Mouse (Mus musculus): ENCODE results near the gene Iqcj. TPM values are rescaled to one million over a fixed set of nuclear protein-coding genes. Genes with fewer than 3 reads are reported as not detected.
"Not testable (repeated sequence)": the region's sequence is repeated elsewhere in the genome, so short reads cannot be mapped to it uniquely, and the experiment has no call there.

Iqcj gene
- polyA plus RNA-seq, 1 experiment = not detected

- Histone ChIP-seq H3K27ac (ENCODE audit: insufficient read depth, low read depth, low read length) (no peak overlapping the region), H3K36me3 (ENCODE audit: control insufficient read depth, insufficient read depth, low read length) (no peaks in the 10 kb centered on the region), H3K4me1 (ENCODE audit: control insufficient read depth, insufficient read depth, insufficient read length, low read length) (no peaks in the 10 kb centered on the region), H3K4me3 (ENCODE audit: low read depth, low read length) (no peak overlapping the region), H3K27me3 (ENCODE audit: control insufficient read depth, insufficient read depth, low read length) (no peaks in the 10 kb centered on the region)
- WGBS = 72% methylated on average over 9 of the region's 9 CpGs
- TF ChIP-seq CTCF (IDR thresholded peaks at IDR 0.05; ENCODE audit: extremely low read depth, insufficient read length, insufficient replicate concordance, low read depth, low read length) (no peak), POLR2A (IDR thresholded peaks at IDR 0.05; ENCODE audit: low read depth, low read length) (no peak)
Observed at GRCm38 (mm10) chr3:68071395-68072386, 179.7 kb downstream of the Iqcj start.

GRCm38 (mm10) chr3:68077406-68077805 lies 185.4 kb downstream of the Iqcj start:
- H3K4me3 ChIP-seq (ENCODE audit: low read depth, low read length) = no peak overlapping the region
- no peaks in the 10 kb centered on the region for H3K27me3 ChIP-seq (ENCODE audit: control insufficient read depth, insufficient read depth, low read length)
- H3K27ac ChIP-seq (ENCODE audit: insufficient read depth, low read depth, low read length) = no peak overlapping the region
- WGBS = 68% methylated on average over 4 of the region's 4 CpGs
- H3K36me3 ChIP-seq (ENCODE audit: control insufficient read depth, insufficient read depth, low read length) = no peaks in the 10 kb centered on the region
- no peaks in the 10 kb centered on the region for H3K4me1 ChIP-seq (ENCODE audit: control insufficient read depth, insufficient read depth, insufficient read length, low read length)
- TF ChIP-seq CTCF (IDR thresholded peaks at IDR 0.05; ENCODE audit: extremely low read depth, insufficient read length, insufficient replicate concordance, low read depth, low read length) (no peak), POLR2A (IDR thresholded peaks at IDR 0.05; ENCODE audit: low read depth, low read length) (no peak)

GRCm38 (mm10) chr3:68085024-68085423 lies 193.0 kb downstream of the Iqcj start:
- Histone ChIP-seq H3K27ac (ENCODE audit: insufficient read depth, low read depth, low read length) (no peak overlapping the region), H3K4me1 (ENCODE audit: control insufficient read depth, insufficient read depth, insufficient read length, low read length) (no peaks in the 10 kb centered on the region), H3K36me3 (ENCODE audit: control insufficient read depth, insufficient read depth, low read length) (no peaks in the 10 kb centered on the region), H3K4me3 (ENCODE audit: low read depth, low read length) (no peak overlapping the region), H3K27me3 (ENCODE audit: control insufficient read depth, insufficient read depth, low read length) (no peaks in the 10 kb centered on the region)
- TF ChIP-seq POLR2A (IDR thresholded peaks at IDR 0.05; ENCODE audit: low read depth, low read length) (no peak), CTCF (IDR thresholded peaks at IDR 0.05; ENCODE audit: extremely low read depth, insufficient read length, insufficient replicate concordance, low read depth, low read length) (no peak)
- WGBS = 77% methylated on average over 2 of the region's 2 CpGs

- Histone ChIP-seq H3K36me3 (ENCODE audit: control insufficient read depth, insufficient read depth, low read length) (no peaks in the 10 kb centered on the region), H3K4me3 (ENCODE audit: low read depth, low read length) (no peak overlapping the region), H3K27me3 (ENCODE audit: control insufficient read depth, insufficient read depth, low read length) (no peaks in the 10 kb centered on the region), H3K4me1 (ENCODE audit: control insufficient read depth, insufficient read depth, insufficient read length, low read length) (no peaks in the 10 kb centered on the region), H3K27ac (ENCODE audit: insufficient read depth, low read depth, low read length) (no peak overlapping the region)
- 66% methylated on average over 4 of the region's 4 CpGs for WGBS
- no peak for TF ChIP-seq POLR2A (IDR thresholded peaks at IDR 0.05; ENCODE audit: low read depth, low read length)
- no peak for TF ChIP-seq CTCF (IDR thresholded peaks at IDR 0.05; ENCODE audit: extremely low read depth, insufficient read length, insufficient replicate concordance, low read depth, low read length)
Observed at GRCm38 (mm10) chr3:68092108-68092507, 200.1 kb downstream of the Iqcj start.

- 65% methylated on average over 4 of the region's 4 CpGs for WGBS
- TF ChIP-seq CTCF (IDR thresholded peaks at IDR 0.05; ENCODE audit: extremely low read depth, insufficient read length, insufficient replicate concordance, low read depth, low read length) (no peak), POLR2A (IDR thresholded peaks at IDR 0.05; ENCODE audit: low read depth, low read length) (no peak)
- Histone ChIP-seq H3K4me3 (ENCODE audit: low read depth, low read length) (no peak overlapping the region), H3K27me3 (ENCODE audit: control insufficient read depth, insufficient read depth, low read length) (no peaks in the 10 kb centered on the region), H3K36me3 (ENCODE audit: control insufficient read depth, insufficient read depth, low read length) (no peaks in the 10 kb centered on the region), H3K27ac (ENCODE audit: insufficient read depth, low read depth, low read length) (no peak overlapping the region), H3K4me1 (ENCODE audit: control insufficient read depth, insufficient read depth, insufficient read length, low read length) (no peaks in the 10 kb centered on the region)
Observed at GRCm38 (mm10) chr3:68096724-68097431, 204.9 kb downstream of the Iqcj start.

- H3K4me3 ChIP-seq (ENCODE audit: low read depth, low read length); H3K27me3 ChIP-seq (ENCODE audit: control insufficient read depth, insufficient read depth, low read length); H3K4me1 ChIP-seq (ENCODE audit: control insufficient read depth, insufficient read depth, insufficient read length, low read length); H3K27ac ChIP-seq (ENCODE audit: insufficient read depth, low read depth, low read length); H3K36me3 ChIP-seq (ENCODE audit: control insufficient read depth, insufficient read depth, low read length): not testable (repeated sequence)
- WGBS = 77% methylated on average over 6 of the region's 6 CpGs
Observed at GRCm38 (mm10) chr3:68099561-68099960, 207.5 kb downstream of the Iqcj start.

GRCm38 (mm10) chr3:68101343-68101742 lies 209.3 kb downstream of the Iqcj start:
- H3K4me3 ChIP-seq (ENCODE audit: low read depth, low read length) = no peak overlapping the region
- no peaks in the 10 kb centered on the region for H3K4me1 ChIP-seq (ENCODE audit: control insufficient read depth, insufficient read depth, insufficient read length, low read length)
- 52% methylated on average over 4 of the region's 4 CpGs for WGBS
- no peak for TF ChIP-seq CTCF (IDR thresholded peaks at IDR 0.05; ENCODE audit: extremely low read depth, insufficient read length, insufficient replicate concordance, low read depth, low read length)
- no peak for TF ChIP-seq POLR2A (IDR thresholded peaks at IDR 0.05; ENCODE audit: low read depth, low read length)
- no peaks in the 10 kb centered on the region for H3K36me3 ChIP-seq (ENCODE audit: control insufficient read depth, insufficient read depth, low read length)
- no peaks in the 10 kb centered on the region for H3K27me3 ChIP-seq (ENCODE audit: control insufficient read depth, insufficient read depth, low read length)
- no peak overlapping the region for H3K27ac ChIP-seq (ENCODE audit: insufficient read depth, low read depth, low read length)
